Mouse (Mus musculus): ENCODE measurements around the gene Ube2d1. TPM values are rescaled to one million over a fixed set of nuclear protein-coding genes. Genes with fewer than 3 reads are reported as not detected.

Gene Ube2d1
- polyA plus RNA-seq, 1 experiment: 104 TPM

- TF ChIP-seq POLR2A (IDR thresholded peaks at IDR 0.05; ENCODE audit: extremely low read depth, insufficient read depth, low read length) (no peak), CTCF (IDR thresholded peaks at IDR 0.05; ENCODE audit: extremely low read depth, insufficient read depth, low read length) (no peak)
- H3K4me3 ChIP-seq (ENCODE audit: insufficient read depth, low read length): no peak overlapping the region
- H3K4me1 ChIP-seq (ENCODE audit: control insufficient read depth, insufficient read depth, low read length): peaks cover 3% of the 10 kb centered on the region
- H3K27ac ChIP-seq (ENCODE audit: insufficient read depth, low read length): no peak overlapping the region
These were observed 38.1 kb downstream of the Ube2d1 start for GRCm38 (mm10) chr10:71246956-71247355.

GRCm38 (mm10) chr10:71239479-71240120 lies 45.5 kb downstream of the Ube2d1 start:
- Histone ChIP-seq H3K4me3 (ENCODE audit: insufficient read depth, low read length) (no peak overlapping the region), H3K27ac (ENCODE audit: insufficient read depth, low read length) (no peak overlapping the region), H3K4me1 (ENCODE audit: control insufficient read depth, insufficient read depth, low read length) (no peaks in the 10 kb centered on the region)
- TF ChIP-seq POLR2A (IDR thresholded peaks at IDR 0.05; ENCODE audit: extremely low read depth, insufficient read depth, low read length) (no peak), CTCF (IDR thresholded peaks at IDR 0.05; ENCODE audit: extremely low read depth, insufficient read depth, low read length) (no peak)

- H3K4me1 ChIP-seq (ENCODE audit: control insufficient read depth, insufficient read depth, low read length): no peaks in the 10 kb centered on the region
- peak within 1 kb of the TSS; percentile 58 for H3K27ac ChIP-seq (ENCODE audit: insufficient read depth, low read length)
- H3K4me3 ChIP-seq (ENCODE audit: insufficient read depth, low read length): peak within 1 kb of the TSS; percentile 82
- TF ChIP-seq CTCF (IDR thresholded peaks at IDR 0.05; ENCODE audit: extremely low read depth, insufficient read depth, low read length) (no peak), POLR2A (IDR thresholded peaks at IDR 0.05; ENCODE audit: extremely low read depth, insufficient read depth, low read length) (no peak)
These were observed 46.9 kb downstream of the Ube2d1 start, which contains the start of gene Tfam for GRCm38 (mm10) chr10:71238240-71238554. Gene Tfam, minus strand, starts transcription at chr10:71238280.

- peak overlapping the region; percentile 82 for H3K4me3 ChIP-seq (ENCODE audit: insufficient read depth, low read length)
- TF ChIP-seq CTCF (IDR thresholded peaks at IDR 0.05; ENCODE audit: extremely low read depth, insufficient read depth, low read length): no peak
- TF ChIP-seq POLR2A (IDR thresholded peaks at IDR 0.05; ENCODE audit: extremely low read depth, insufficient read depth, low read length): peak; percentile 74
- no peaks in the 10 kb centered on the region for H3K4me1 ChIP-seq (ENCODE audit: control insufficient read depth, insufficient read depth, low read length)
- peak overlapping the region; percentile 58 for H3K27ac ChIP-seq (ENCODE audit: insufficient read depth, low read length)
These were observed 47.4 kb downstream of the Ube2d1 start for GRCm38 (mm10) chr10:71237516-71238239.

- no peak overlapping the region for H3K4me3 ChIP-seq (ENCODE audit: insufficient read depth, low read length)
- TF ChIP-seq POLR2A (IDR thresholded peaks at IDR 0.05; ENCODE audit: extremely low read depth, insufficient read depth, low read length) (no peak), CTCF (IDR thresholded peaks at IDR 0.05; ENCODE audit: extremely low read depth, insufficient read depth, low read length) (no peak)
- H3K4me1 ChIP-seq (ENCODE audit: control insufficient read depth, insufficient read depth, low read length): no peaks in the 10 kb centered on the region
- no peak overlapping the region for H3K27ac ChIP-seq (ENCODE audit: insufficient read depth, low read length)
These were observed 51.0 kb downstream of the Ube2d1 start for GRCm38 (mm10) chr10:71234071-71234470.

GRCm38 (mm10) chr10:71225894-71226293 lies 59.2 kb downstream of the Ube2d1 start:
- Histone ChIP-seq H3K4me3 (ENCODE audit: insufficient read depth, low read length) (no peak overlapping the region), H3K27ac (ENCODE audit: insufficient read depth, low read length) (no peak overlapping the region), H3K4me1 (ENCODE audit: control insufficient read depth, insufficient read depth, low read length) (no peaks in the 10 kb centered on the region)
- TF ChIP-seq CTCF (IDR thresholded peaks at IDR 0.05; ENCODE audit: extremely low read depth, insufficient read depth, low read length) (peak; percentile 72), POLR2A (IDR thresholded peaks at IDR 0.05; ENCODE audit: extremely low read depth, insufficient read depth, low read length) (no peak)

GRCm38 (mm10) chr10:71223101-71223500 lies 62.0 kb downstream of the Ube2d1 start:
- H3K4me1 ChIP-seq (ENCODE audit: control insufficient read depth, insufficient read depth, low read length): no peaks in the 10 kb centered on the region
- no peak overlapping the region for H3K4me3 ChIP-seq (ENCODE audit: insufficient read depth, low read length)
- TF ChIP-seq CTCF (IDR thresholded peaks at IDR 0.05; ENCODE audit: extremely low read depth, insufficient read depth, low read length): no peak
- TF ChIP-seq POLR2A (IDR thresholded peaks at IDR 0.05; ENCODE audit: extremely low read depth, insufficient read depth, low read length): no peak
- no peak overlapping the region for H3K27ac ChIP-seq (ENCODE audit: insufficient read depth, low read length)

GRCm38 (mm10) chr10:71222639-71223038 lies 62.4 kb downstream of the Ube2d1 start:
- no peak for TF ChIP-seq POLR2A (IDR thresholded peaks at IDR 0.05; ENCODE audit: extremely low read depth, insufficient read depth, low read length)
- TF ChIP-seq CTCF (IDR thresholded peaks at IDR 0.05; ENCODE audit: extremely low read depth, insufficient read depth, low read length): no peak
- H3K27ac ChIP-seq (ENCODE audit: insufficient read depth, low read length): no peak overlapping the region
- H3K4me1 ChIP-seq (ENCODE audit: control insufficient read depth, insufficient read depth, low read length): no peaks in the 10 kb centered on the region
- H3K4me3 ChIP-seq (ENCODE audit: insufficient read depth, low read length): no peak overlapping the region

- TF ChIP-seq CTCF (IDR thresholded peaks at IDR 0.05; ENCODE audit: extremely low read depth, insufficient read depth, low read length): peak; percentile 96
- no peak for TF ChIP-seq POLR2A (IDR thresholded peaks at IDR 0.05; ENCODE audit: extremely low read depth, insufficient read depth, low read length)
- no peak overlapping the region for H3K27ac ChIP-seq (ENCODE audit: insufficient read depth, low read length)
- no peak overlapping the region for H3K4me3 ChIP-seq (ENCODE audit: insufficient read depth, low read length)
- H3K4me1 ChIP-seq (ENCODE audit: control insufficient read depth, insufficient read depth, low read length): no peaks in the 10 kb centered on the region
These were observed 66.7 kb downstream of the Ube2d1 start for GRCm38 (mm10) chr10:71218228-71218892.
